Mouse (Mus musculus): ENCODE measurements around the gene Fcor.

Gene Fcor
- long read RNA-seq, experiment 1 = 0 reads
- long read RNA-seq, experiment 2 = 0 reads

DNA sequence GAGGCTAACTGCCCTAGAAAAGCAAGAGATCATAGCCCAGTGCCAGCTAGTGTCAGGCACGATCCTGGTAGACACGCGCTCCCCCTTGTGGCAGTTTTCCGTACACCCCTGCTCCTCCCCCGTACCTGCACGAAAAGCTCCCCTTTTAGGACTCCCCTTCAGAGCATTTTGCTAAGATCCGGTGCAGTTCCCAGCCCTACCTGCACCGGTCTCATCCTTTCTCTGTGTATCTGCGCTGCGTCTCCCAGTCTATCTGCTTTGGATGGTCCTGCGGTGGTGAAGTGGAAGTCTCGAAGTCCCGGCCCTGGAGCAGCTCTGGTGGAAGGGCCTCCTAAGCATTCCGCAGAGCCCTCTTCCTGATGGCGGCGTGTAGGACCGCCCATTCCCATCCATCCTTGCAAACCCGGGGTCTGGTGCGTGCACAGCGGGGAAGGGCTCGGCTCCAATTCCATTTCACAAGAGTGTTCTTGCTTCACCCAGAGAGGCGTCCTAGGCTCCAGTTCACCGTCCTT, at the start of gene Fcor:
Gene Fcor, minus strand, starts transcription at position 383 of the 512 bp plus-strand sequence.
- intact Hi-C loops (cut with DNase I) = loop anchor here (1.0 to 10.0 kb wide), 3 partner anchors 45 to 507 kb away; partner anchors contain the start of gene Pcp2

DNA sequence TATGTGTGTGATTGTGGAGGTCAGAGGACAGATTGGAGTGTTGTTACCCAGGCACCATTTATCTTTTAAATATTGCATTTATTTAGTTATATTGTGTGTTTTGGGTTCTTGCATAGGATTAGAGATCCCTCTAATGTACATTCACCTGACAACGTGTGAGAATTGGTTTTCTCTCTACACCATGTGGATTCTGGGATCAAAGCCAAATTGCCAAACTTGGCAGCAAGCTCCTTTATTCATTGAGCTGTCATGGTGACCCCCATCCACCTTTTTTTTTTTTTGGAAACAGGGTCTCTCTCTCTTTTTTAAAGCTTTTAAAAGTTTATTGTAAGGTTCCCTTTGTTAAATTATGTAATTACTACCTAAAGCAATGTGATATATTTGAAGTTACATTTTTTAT, 48.9 kb upstream of the Fcor start:
- intact Hi-C loops (cut with DNase I) = no loop called here

GRCm38 (mm10) chr8:3720551-3720950, 48.4 kb upstream of the Fcor start, which contains the start of gene Clec4g:
TSS of gene Clec4g (minus strand) at chr8:3720651.
- intact Hi-C loops (cut with DNase I) = no loop called here

GRCm38 (mm10) chr8:3718559-3718958, 46.4 kb upstream of the Fcor start:
- intact Hi-C loops (cut with DNase I) = loop anchor here (5.0 kb wide), 1 partner anchor 239 kb away; no protein-coding TSS in a partner anchor

- intact Hi-C loops (cut with DNase I) = loop anchor here (5.0 kb wide), 1 partner anchor 240 kb away; no protein-coding TSS in a partner anchor
These were observed 45.3 kb upstream of the Fcor start for GRCm38 (mm10) chr8:3717321-3717954.

DNA sequence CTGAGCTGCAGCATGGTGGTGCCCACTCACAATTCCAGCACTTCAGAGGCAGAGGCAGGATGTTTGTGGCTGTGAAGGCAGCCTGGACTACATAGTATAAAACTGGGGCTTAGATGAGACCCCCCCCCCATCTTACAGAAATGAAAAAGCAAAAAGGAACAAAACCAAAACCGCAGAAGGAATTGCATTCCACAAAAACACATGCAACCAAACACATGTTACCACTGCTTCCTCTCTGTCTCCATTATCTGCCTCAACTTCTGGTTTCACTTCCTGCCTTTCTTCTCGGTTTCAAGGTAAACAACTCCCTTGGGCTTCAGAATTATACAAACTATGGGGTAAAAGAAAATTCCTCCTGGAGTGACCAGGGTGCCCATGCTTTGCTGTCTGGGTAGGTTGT, 39.5 kb upstream of the Fcor start:
- intact Hi-C loops (cut with DNase I) = no loop called here

DNA sequence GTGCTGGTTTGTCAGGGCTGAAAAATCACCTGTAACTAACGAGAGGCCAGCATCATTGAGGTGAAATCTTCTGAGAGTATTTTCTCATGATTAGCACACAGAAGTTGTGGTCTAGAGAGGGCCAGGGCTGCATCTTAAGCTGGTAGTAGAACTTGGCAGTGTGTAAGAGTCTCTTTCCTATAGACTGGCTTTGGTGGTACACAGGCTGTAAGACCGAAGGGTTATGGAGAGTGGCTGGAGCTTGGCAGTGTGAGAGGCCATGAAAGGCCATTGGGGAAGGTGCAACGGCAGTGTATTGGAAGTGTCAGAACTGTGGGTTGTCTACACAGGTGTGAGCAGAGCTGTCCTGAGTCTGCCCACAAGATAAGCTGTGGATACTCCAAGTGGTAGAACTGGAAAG, 38.1 kb upstream of the Fcor start:
- intact Hi-C loops (cut with DNase I) = no loop called here

GRCm38 (mm10) chr8:3707611-3708010, 35.4 kb upstream of the Fcor start:
- intact Hi-C loops (cut with DNase I) = no loop called here

DNA sequence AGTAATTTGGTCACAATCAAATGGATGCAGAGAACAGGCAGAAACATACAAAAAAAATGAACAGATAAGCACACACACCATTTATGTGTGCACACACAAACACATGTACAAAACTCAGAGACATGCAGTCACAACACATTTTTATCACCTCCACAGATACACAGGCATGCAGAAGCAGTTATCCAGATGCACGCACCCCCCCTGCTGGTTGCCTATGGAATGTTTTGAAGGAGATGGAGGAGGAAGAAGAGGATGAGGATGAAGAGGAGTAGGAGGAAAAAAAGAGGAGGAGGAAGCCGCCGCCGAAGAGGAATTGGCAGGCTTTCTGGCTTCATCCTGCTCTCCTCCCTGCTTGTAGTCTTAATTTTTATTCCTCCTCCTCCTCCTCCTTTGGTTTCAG, 33.5 kb upstream of the Fcor start:
- intact Hi-C loops (cut with DNase I) = no loop called here

DNA sequence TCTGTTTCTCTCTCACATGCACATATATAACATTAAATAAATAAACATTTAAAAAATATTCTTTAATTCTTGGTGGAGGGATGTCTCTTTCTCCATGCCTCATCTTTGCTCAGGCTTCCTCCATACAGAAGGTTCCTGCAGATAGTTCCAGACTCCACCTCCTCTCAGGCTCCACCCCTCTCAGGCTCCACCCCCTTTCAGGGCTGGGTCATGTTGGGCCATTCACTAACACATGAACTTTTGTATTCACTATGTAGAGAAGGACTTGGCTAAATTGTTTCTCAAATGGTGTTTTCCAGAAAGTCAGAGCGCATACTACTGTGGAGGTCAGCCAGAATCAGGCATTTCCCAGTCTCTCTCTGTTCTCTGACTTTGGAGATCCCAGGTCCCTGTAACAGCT, 29.3 kb upstream of the Fcor start:
- intact Hi-C loops (cut with DNase I) = no loop called here

GRCm38 (mm10) chr8:3694121-3694520, 22.0 kb upstream of the Fcor start, which contains the start of gene Fcer2a:
TSS of gene Fcer2a (minus strand) at chr8:3694175.
- intact Hi-C loops (cut with DNase I) = no loop called here

DNA sequence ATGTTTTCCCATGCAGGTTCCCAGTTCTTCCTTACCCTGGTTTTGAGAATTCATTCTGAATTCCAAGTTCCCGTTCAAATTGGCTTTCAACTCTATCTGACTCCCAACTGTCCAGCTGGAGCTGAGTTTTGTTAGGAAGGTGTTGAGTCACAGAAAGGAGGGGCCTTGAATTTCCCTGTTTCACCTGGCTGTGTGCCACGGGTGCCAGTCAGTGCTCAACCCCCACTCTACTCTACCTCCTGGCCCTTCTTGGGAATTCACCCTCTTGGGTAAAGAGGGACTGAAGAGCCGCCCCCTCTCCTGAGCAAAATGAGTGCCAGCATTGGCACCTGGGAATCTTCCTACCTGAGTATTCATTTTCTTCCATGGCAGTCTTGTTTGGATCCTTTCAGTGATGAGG, 18.6 kb upstream of the Fcor start:
- intact Hi-C loops (cut with DNase I) = no loop called here

DNA sequence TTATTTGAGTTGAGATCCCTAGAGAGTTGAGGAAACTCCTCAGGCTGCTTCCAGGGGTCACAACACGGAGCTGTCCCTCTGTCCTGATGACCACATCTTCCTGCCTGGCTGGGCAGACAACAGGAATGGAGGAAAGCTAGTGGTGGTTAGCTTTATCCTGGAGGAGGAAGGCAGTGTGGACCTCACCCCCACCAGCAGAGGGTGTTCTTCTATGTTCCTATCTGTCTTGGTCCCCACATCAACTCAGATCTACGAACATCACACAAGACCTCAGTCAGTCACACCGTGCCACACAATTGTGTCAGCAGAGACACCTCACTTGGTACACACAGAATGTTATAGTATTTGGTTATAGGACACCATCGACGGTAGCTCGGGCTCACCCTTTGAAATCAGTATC, 15.4 kb upstream of the Fcor start:
- intact Hi-C loops (cut with DNase I) = no loop called here

DNA sequence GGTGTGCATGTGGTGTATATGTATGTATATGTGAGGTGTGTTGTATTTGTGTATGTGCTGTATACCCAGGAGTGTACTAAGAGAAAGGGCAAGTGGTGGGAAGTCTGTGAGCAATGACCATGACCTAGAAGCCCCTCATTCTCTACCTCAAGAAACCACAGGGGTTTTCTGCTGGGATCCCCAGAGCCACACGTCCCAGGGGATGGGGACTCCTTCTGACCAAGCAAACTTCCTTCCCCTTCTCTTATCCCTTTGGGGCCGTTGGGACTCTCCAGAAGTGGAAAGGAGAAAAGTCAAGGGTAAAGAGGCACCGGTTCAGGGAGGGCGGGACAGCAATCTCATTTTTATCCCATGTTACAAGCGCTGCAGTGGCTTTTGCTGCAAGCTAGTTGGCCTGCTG, 13.3 kb upstream of the Fcor start:
- intact Hi-C loops (cut with DNase I) = no loop called here

- intact Hi-C loops (cut with DNase I) = no loop called here
These were observed 12.4 kb upstream of the Fcor start for GRCm38 (mm10) chr8:3684530-3684929.

GRCm38 (mm10) chr8:3683408-3684176, 11.4 kb upstream of the Fcor start:
- intact Hi-C loops (cut with DNase I) = no loop called here

DNA sequence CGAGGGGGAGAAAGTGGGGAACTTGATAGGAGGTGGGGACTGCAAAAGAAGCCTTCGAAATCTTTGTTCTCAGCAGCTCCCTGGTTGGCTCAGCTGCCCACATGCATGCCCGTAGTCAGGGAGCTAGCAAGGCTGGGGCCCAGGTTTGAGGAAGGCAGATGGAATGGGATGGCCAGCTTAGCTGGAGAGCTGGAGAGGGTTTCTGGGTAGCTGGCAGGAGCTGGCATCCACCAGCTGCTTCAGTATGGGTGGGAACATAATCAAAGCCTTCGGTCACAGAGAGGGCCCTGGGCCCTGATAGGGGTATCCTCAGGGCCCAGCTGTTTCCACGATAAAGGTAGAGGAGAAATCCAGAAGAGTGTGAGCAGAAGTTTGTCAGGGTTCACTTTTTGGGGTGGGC, 10.3 kb upstream of the Fcor start:
- intact Hi-C loops (cut with DNase I) = no loop called here

- intact Hi-C loops (cut with DNase I) = loop anchor here (10.0 kb wide), 1 partner anchor 515 kb away; no protein-coding TSS in a partner anchor
These were observed 7.5 kb upstream of the Fcor start for GRCm38 (mm10) chr8:3679656-3680055.

GRCm38 (mm10) chr8:3679236-3679635, 7.1 kb upstream of the Fcor start:
- intact Hi-C loops (cut with DNase I) = loop anchor here (10.0 kb wide), 1 partner anchor 514 kb away; no protein-coding TSS in a partner anchor

- intact Hi-C loops (cut with DNase I) = loop anchor here (10.0 kb wide), 1 partner anchor 514 kb away; no protein-coding TSS in a partner anchor
These were observed 6.7 kb upstream of the Fcor start for GRCm38 (mm10) chr8:3678831-3679230.

GRCm38 (mm10) chr8:3676993-3677579, 4.9 kb upstream of the Fcor start:
- intact Hi-C loops (cut with DNase I) = loop anchor here (10.0 kb wide), 1 partner anchor 512 kb away; no protein-coding TSS in a partner anchor

Data from adrenal gland (tissue).